Mouse (Mus musculus): ENCODE results near the gene Jakmip3. TPM values are rescaled to one million over a fixed set of nuclear protein-coding genes. Genes with fewer than 3 reads are reported as not detected.

The Jakmip3 gene
- not detected in 2 replicates for total RNA-seq (2014; fragmentation: Nextera tagmentation)
- total RNA-seq (2017), result not detected in 2 replicates

DNA sequence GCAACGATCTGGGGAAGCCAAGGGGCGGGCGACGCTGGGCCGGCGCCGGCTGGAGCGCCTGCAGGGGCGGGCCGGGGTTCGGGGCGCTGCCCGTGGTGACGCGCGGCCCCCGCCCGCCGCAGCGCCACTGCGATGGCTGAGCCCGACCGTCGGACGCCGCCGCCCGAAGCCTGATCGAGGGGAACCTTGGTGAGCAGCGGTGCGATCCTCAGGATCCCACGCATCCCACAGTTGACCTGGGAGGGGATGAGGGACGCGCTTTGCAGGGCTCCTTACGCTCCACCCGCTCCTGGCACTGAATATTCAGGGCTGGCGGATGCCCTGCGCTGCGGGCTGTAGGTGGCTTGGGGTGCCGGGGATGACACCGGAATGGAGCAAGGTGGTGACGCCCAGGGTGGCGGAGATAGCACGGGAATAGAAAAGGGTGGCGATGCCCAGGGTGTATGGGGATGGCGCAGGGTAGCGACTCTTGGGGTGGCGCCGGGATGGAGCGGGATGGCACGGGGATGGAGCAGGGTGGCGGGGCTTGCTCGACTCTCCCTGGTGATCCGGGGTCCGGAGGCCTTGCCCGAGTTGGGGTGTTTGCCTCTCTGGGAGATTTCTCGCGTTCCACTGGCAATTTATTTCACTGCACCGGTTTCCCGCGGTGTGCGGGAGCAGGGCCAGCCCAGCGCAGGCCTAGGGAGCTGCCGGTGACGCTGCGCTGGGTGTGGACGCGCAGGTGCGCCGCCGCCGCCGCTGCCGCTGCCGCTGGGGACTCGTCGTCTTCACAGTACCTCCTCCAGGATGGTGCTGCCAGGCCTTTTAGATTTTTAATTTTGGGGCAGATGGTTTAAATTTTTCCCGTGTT lies at the start of gene Jakmip3:
TSS of gene Jakmip3 (plus strand) at position 119 of the 850 bp plus-strand sequence.
- 0 out of 2 replicates have a peak, but pooled peaks have one; percentile 10 for ATAC-seq (replicated peaks; ENCODE audit: low FRiP score, low TSS enrichment, poor library complexity, severe bottlenecking)

DNA sequence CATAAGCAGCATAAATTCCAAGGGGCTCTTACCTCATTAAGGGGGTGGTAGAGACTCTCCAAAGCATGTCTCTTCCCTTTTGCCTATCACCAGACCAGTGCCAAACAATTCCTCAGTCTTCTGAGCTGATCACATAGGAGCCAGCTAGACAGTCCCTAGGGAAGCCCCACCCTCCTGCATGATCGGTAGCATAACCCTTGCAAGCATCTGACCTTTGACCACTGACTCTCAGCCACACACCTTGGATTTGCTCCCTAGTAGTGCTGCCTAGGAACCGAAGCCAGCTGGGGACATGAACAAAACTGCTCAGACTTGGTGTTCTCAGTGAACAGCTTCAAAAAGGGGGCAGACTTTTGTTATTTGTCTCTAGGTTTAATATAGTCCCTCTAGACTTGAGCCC lies 42.4 kb upstream of the Jakmip3 start:
- ATAC-seq (replicated peaks; ENCODE audit: low FRiP score, low TSS enrichment, poor library complexity, severe bottlenecking), result no peak

DNA sequence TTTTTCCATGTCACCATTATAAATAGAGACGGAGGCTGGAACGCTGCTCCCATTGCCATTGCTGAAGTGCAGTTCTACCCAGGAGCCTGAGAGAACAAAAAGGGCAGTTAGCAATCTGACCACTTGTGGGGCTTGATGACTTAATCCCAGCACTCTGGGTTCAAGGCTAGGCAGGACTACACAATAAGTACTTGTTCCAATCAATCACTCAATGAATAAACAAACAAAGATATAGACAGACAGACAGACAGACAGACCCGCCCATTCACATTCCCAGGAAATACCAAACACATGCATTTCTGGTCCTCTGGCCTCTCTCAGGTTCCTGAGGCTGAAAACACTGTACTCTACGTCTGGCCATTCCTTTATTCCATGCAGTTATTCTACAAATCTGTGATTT lies 41.8 kb upstream of the Jakmip3 start:
- ATAC-seq (replicated peaks; ENCODE audit: low FRiP score, low TSS enrichment, poor library complexity, severe bottlenecking), result no peak

DNA sequence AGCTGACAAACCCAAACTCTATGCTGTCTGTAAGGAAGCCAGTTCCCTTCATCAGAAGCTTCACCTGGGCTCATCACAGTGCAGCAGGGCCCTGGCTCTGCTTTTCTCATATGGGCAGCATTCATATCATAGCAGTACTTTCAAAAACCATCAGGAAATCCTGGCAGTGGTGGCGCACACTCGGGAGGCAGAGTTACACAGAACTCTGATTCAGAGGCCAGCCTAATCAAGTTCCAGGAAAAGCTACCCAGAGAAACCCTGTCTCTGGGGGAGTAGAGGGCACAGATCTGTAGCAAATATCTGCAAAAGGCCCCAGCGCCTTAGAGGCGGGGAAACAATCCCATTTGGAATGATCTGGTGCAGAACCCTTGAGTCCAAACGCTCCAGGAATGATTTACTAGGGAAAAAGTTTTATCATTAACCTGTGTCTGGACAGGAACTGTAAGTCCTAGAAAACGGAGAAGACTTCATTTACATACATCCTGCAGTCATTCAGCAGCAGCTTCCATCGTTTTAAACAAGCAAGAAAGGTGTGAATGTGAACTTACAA lies 36.6 kb upstream of the Jakmip3 start:
- no peak for ATAC-seq (replicated peaks; ENCODE audit: low FRiP score, low TSS enrichment, poor library complexity, severe bottlenecking)

DNA sequence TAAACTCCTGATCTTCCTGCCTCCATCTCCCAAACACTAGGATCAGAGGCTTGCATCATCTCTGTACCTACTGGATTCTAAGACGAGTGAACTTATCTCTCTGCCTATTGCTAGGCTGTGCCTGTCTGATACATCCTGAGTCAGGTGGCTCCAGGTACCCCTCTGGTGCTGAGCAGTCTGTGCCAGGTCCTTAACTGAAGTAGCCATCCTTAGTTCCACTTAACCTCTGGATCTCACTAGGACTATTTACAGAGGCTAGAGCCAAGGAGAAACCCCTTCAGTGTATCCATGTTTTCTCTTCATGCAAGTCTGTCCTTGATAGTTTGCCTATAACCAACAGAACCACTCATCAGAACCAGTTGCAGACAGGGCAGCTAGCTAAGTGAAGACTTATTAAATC lies 34.1 kb upstream of the Jakmip3 start:
- no peak for ATAC-seq (replicated peaks; ENCODE audit: low FRiP score, low TSS enrichment, poor library complexity, severe bottlenecking)

DNA sequence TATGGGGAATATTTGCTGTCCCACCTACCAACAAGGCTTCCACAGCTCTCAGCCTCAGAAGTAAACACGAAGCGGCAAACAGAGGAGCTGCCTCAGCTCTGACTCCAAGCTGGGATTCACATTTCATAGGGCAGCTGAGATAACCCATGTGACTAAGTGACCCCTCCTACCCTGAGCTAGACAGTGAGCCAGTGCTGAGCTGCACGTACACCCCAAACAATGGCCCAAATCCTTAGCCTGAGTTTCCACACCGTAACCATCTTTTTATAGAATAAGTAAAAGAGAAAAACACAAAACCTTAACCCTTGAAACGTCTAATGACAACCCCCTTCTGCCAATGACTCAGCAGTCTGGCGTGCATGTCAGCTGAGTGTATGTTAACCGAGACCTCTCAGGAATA lies 33.5 kb upstream of the Jakmip3 start:
- ATAC-seq (replicated peaks; ENCODE audit: low FRiP score, low TSS enrichment, poor library complexity, severe bottlenecking), result peak; percentile 48

DNA sequence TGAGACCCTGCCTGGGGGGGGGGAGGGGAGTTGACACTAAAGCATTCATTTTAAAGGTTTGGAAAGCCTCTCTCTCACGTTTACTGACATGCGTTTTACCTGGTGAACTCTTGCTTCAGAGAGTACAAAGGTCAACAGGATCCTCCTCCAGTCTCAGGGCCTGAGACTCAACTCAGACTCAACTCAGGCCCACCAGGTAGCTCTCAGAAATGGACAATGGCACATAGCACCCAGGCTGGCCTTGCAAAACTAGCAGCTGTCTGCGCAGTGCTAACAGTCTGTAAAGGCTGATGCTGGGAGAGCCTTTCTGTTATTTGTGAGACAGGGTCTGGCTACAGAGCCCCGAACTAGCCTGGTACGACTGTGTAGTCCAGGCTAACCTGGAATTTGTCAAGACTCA lies 32.6 kb upstream of the Jakmip3 start:
- ATAC-seq (replicated peaks; ENCODE audit: low FRiP score, low TSS enrichment, poor library complexity, severe bottlenecking), result no peak

DNA sequence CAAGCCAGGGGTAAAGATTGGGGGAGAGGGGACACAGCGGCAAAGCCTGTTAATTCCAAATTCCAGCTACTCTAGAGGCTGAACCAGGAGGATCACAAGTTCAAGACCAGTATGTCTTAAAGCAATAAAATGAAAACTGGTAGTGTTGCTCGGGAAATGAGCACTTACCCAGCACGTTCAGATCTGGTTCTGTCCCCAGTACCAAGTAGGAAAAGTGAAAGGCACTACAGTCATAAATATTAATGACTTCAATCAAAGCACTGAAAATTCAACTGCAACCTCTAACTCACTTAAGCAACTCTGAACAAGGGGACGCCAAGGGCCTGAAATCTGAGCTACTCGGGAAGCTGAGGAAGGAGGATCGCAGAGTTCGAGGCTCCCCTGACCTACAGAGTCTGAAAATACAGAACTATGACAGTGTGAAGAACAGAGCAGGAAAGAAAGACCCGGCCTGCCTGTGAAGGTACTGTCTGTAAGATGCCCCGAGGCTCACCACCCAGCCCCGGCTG lies 31.7 kb upstream of the Jakmip3 start:
- ATAC-seq (replicated peaks; ENCODE audit: low FRiP score, low TSS enrichment, poor library complexity, severe bottlenecking), result no peak

DNA sequence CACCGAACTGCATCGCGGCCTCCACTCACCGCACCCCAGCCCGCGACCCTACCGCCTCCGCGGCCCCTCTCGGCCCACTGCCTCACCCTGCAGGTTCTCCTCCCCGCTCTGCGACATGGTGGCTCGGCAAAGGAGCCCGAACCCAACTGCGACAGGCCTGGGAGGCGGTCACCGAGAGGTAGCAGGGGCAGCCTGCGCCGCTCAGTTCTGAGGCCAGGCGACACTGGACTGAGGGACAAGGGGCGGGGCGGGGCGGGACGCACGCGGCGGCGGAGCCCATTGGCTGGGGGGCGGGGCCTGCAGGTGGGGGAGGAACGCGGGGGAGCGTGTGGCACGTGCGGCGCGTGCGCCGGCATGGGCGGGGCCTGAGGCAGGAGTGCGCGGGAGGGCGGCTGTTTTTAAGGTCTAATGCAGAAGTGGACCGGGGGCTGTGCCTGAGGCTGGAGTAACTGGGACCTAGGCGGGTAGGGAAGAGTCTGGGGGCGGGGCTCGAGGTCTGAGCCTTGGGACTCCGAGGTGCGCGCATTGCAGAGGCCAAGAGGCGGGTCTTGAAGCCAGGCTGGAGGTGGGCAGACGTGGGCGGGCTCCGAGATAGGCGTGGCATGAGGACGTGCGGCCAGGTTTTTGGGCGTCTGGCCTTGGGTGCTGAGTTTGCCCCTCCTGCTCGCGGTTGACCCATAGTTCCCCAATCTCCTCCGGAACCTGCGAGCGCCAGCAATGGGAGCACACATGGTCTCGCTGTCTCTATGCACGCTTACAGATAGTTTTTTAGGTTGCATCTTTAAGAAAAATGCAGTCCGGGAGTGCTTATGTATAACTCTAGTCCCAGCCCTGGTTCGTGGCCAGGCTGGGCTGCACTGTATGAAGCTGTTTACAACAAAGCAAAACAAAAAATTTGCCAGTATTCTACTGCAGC lies 31.0 kb upstream of the Jakmip3 start, which contains the start of gene Bnip3:
TSS of gene Bnip3 (minus strand) at position 243 of the 916 bp plus-strand sequence.
- peak; percentile 90 for ATAC-seq (replicated peaks; ENCODE audit: low FRiP score, low TSS enrichment, poor library complexity, severe bottlenecking)

DNA sequence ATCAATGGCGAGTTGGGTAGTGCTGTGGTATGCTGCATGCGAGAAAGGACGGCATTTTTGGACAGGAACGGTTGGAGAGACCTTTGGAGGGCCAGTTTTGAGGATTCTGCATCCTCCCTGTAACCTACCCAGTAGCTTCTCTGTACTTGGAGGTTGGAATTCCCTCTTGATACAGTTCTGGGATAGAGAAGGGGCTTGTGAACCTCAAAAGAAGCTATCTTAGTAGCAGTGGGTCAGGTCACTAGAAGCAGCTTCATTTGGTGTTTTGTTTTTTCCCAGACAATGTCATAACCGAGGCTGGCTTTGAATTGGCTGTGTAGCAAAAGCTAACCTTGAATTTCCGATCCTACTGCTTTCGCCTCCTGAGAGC lies 30.4 kb upstream of the Jakmip3 start:
- ATAC-seq (replicated peaks; ENCODE audit: low FRiP score, low TSS enrichment, poor library complexity, severe bottlenecking), result no peak

DNA sequence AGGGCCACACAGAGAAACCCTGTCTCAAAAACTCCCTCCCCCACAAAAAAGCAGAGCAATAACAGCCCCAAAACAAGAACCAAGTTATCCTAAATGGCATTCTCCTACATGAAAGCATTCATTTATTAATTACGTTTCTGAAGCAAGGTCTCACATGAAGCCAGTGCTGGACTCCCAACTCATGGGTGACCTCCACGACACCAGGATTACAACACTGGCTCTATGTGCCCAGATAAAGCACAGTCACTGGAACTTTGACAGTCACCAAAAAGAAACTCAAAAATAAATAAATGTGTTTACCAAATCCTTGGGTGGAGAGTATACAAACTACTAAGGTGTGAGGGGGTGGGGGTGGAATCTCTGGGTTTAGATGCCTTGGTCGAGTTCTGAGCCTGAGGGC lies 26.9 kb upstream of the Jakmip3 start:
- no peak for ATAC-seq (replicated peaks; ENCODE audit: low FRiP score, low TSS enrichment, poor library complexity, severe bottlenecking)

DNA sequence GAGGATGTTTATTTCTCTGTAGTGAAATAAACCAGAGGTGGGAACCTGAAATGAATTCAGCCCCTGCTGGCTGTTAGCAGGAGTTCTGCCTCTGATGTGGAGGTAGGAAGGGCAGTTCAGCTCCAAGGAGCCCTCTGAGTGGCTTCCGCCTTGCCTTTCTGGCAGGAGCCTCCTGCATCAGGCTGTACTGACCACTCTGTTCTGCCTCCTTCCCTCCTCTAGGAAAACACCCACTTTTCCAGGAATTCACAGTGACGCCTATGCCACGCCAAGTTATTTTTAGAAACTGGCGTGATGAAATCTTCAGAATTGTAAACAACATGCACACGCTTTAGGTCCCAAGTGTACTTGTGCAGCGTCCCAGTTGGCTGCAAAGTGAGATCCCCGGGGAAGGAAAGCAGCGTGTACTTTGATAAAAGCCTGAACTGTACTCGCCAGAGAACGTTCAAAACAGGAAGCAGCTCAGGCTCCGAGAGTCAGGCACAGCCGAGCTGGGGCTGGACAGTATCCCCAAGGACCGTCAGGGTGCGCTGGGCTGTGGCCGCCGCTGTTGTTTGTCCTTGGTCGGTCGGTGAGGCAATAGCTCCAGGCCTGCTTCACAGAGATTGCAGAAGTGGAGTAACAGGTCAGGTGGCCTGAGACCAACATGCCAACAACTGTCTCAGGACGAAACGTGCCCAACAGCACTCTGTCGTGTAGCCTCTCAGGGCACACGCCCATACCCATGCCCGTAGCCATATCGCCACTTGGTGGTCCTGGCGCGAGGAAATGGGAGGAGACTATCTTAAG lies 21.2 kb upstream of the Jakmip3 start:
- ATAC-seq (replicated peaks; ENCODE audit: low FRiP score, low TSS enrichment, poor library complexity, severe bottlenecking), result peak; percentile 81

DNA sequence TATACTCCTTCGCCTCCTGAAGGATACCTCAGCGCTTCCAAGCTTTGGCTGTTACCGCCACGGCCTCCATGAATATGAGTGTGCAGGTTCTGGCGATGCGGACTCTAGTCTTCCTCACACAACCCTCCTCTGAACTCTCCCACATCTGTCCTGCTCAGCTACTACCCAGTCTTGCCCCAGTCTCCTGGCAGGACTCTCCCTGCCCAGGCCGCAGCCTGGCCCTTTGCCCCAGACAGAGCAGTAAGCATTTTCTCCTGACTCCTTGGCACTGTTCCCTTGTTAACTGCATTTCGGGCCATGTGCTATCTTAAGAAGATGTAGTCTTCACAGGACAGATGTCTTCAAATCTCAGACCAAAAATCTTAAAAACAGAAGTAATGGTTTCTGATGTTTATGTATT lies 18.9 kb upstream of the Jakmip3 start:
- no peak for ATAC-seq (replicated peaks; ENCODE audit: low FRiP score, low TSS enrichment, poor library complexity, severe bottlenecking)

DNA sequence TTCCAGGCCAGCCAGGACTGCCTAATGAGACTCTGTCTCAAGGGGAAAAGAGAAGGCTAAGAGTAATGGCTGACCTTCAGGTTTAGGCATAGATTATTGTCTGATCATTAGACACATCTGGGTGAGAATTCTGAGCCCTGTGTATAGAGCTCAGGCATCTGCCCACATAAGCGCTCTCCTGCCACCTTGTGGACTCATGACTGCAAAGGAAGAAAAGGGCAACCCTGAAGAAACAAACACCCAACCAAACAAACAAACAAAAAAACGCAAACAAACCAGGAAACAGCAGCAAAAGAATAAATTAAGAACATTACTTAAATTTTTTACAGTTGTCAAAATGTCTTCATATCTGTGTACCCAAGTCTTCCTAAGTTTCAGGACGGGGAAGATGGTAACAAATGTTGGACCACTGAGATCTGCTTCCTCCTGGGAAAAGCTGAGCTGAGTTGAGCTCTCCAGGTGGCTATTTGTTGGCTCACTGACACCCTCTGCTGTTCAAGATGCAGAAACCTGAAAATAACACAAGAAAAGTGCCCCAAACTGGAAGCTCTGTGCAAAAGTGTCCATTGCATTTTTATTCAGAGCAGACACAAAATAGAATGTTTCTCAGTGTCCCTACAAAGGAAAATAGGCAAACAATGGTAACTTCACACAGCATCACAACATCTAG lies 16.6 kb upstream of the Jakmip3 start:
- ATAC-seq (replicated peaks; ENCODE audit: low FRiP score, low TSS enrichment, poor library complexity, severe bottlenecking), result no peak

DNA sequence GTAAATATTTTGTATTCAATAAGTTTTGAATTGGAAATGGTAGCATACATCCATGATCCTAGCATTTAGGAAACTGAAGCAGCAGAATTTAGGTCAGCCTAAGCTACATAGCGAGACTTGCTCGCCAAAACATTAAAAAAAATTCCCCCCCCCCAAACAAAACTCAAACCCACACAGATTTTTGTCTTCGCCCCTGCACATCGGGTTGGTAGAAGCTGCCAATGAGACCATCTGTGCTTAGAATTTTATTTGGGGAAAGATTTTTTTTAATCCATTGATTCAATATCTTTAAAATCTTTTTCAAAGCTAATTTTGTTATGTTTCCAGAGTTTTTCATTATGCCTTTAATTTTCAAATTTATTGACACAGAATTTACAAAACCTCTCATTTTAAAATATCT lies 12.1 kb upstream of the Jakmip3 start:
- ATAC-seq (replicated peaks; ENCODE audit: low FRiP score, low TSS enrichment, poor library complexity, severe bottlenecking), result no peak

DNA sequence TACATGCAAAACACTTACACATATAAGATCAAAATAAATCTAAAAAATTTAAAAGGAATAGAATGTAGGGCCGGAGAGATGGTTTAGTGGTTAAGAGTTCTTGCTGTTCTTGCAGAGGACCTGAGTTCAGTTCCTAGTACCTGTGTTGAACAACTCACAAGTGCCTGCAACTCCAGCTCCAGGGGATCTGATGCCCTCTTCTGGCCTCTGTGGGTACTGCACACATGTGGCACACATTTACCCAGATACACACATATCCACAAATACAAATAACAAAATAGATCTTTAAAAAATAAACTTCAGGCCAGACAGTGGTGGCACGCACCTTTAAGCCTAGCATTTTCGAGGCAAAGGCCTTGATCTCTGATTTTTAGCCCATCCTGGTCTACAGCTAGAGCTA lies 6.0 kb upstream of the Jakmip3 start:
- no peak for ATAC-seq (replicated peaks; ENCODE audit: low FRiP score, low TSS enrichment, poor library complexity, severe bottlenecking)

DNA sequence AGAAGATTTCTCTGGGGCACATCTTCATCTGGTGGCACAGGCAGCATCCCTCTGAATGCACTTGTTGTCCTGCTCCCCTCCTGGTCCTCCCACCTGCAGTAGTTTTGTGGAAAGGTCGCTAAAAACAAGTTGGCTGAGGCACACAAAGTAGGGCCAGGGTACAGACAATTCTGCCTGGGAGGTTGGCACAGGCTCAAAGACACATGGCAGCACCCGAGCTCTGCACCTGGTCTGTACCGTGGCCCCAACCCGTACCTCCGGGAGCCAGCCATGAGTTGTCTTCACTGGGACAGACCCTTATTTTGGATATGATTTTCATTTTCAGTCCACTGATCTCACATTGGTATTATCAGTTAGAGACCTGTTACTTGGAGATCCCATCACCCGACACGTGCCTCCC lies 1.5 kb upstream of the Jakmip3 start:
- ATAC-seq (replicated peaks; ENCODE audit: low FRiP score, low TSS enrichment, poor library complexity, severe bottlenecking), result no peak

DNA sequence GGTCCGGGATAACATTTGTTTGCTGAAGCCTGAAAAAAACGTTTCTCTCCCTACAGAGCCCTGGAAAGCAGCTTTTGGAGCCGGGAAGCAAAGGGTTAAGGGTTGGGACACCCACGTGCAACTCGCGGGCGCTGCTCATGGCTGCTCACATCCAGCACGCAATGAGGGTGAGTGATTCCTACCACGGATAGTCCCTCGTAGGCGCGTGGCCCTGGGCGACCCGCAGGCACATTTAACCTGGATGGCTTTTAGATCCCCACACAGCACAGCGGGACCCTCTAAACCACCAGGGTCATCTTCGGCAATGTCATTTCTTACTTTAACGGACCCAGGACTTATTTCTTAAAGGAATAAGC lies 296 bp upstream of the Jakmip3 start:
- ATAC-seq (replicated peaks; ENCODE audit: low FRiP score, low TSS enrichment, poor library complexity, severe bottlenecking), result no peak

DNA sequence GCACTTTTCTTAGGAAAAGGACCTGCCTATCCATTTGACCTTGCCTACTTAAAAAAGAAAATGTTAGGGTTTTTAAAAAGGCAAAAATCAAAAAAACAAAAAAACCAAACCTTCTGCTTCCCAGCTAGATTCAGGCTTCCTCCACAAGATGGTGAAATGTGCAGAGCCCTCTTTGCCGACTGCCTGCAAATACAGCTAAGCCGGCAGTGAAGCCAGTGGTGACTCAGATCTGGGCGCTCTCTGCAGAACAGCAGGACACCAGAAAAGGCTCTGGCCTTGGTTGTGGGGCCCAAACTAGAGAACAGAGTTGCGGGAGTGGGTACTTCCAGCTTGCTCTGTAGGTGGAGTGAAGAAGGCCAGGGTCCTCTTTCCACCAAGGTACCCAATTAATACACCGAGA lies 1.0 kb downstream of the Jakmip3 start:
- ATAC-seq (replicated peaks; ENCODE audit: low FRiP score, low TSS enrichment, poor library complexity, severe bottlenecking), result no peak

Data from megakaryocyte-erythroid progenitor cell, adult 5-6 weeks (primary cell).